Mouse (Mus musculus): ENCODE results near the gene Tff3.

GRCm38 (mm10) chr17:31133776-31134175 lies 4.3 kb upstream of the Tff3 start:
- no peak for TF ChIP-seq EP300 (IDR thresholded peaks at IDR 0.05)
- TF ChIP-seq CTCF (IDR thresholded peaks at IDR 0.05) = no peak
